Mouse (Mus musculus) C2C12 (cell line): ENCODE measurements around the gene Fam160b1.

Experiments used
- CTCF ChIP-seq: IDR thresholded peaks from one replicate; pipeline ENCODE4 v1.5.1; 2011; ENCODE audit not compliant: control insufficient read depth, insufficient read depth, insufficient read length
- MAX ChIP-seq: IDR thresholded peaks from one replicate; pipeline ENCODE4 v1.6.1; 2011; ENCODE audit warnings: mild to moderate bottlenecking, control low read depth
- MYOD1 ChIP-seq: IDR thresholded peaks from one replicate; pipeline ENCODE4 v1.6.1; 2011; ENCODE audit warnings: low read depth; ENCODE audit not compliant: control insufficient read depth, insufficient read length
- USF1 ChIP-seq: IDR thresholded peaks from one replicate; pipeline ENCODE4 v1.6.1; 2011; ENCODE audit warnings: low read depth, mild to moderate bottlenecking, control low read depth, moderate library complexity

DNA sequence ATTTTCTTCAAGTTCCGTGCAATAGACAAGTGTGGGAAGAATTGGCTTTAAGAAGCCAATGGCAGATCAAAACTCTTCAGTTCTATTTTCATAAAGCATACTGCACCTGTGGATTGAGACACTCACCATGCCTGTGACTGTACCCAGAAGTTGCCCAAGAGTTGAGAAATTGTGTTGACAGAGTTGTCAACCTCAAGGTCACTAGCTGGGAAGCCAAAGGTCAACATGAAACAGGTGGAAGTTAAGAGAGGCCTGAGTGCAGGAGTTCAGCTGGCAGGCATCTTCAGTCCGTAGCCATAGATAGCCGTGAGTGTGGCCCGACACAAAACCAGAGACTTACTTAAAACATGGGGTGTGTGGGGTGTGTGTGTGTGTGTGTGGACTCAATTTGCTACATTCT, 6.7 kb downstream of the Fam160b1 start:
- TF ChIP-seq CTCF (no peak), USF1 (no peak), MAX (no peak), MYOD1 (no peak)
